Mouse (Mus musculus) skeletal muscle tissue, adult 2 months (tissue): ENCODE results near the gene Frmd4b.
"Not testable (repeated sequence)": the region's sequence is repeated elsewhere in the genome, so short reads cannot be mapped to it uniquely, and the experiment has no call there.

ENCODE experiments used
- DNase-seq: peaks from one replicate; pipeline ENCODE4 v3.0.0-alpha.2; 2012; ENCODE audit warnings: low read depth, low spot score

The Frmd4b gene

DNA sequence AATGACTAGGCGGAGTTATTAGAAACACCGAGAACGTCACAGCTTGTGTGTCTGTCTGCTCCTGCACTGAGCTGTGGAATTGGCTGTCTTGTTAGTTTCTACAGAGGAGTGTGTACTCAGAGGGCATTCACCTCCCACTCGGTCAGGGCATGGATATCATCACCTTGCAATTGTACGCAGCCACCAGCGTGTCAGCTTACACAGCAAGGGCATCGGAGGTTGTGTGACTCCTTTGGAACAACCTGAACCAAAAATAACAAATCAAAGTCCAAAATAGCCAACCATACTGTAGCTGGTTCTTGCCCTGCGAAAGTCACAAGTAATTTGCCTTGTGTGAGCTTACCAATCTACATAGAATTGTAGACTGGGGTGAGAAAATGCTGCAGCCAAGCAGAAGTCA lies 352.1 kb downstream of the Frmd4b start:
- DNase-seq: peak; percentile 52

DNA sequence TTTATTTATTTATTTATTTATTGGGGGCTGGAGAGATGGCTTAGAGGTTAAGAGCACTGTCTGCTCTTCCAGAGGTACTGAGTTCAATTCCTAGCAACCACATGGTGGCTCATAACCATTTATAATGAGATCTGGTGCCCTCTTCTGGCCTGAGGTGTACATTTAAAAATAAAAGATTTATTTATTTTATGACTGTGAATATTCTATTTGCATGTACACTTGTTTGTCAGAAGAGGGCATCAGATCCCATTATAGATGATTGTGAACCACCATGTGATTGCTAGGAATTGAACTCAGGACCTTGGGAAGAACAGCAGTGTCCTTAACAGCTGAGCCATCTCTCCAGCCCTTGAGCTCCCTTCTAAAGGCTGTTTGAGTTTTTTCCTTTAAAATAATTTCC lies 353.6 kb downstream of the Frmd4b start:
- not testable (repeated sequence) for DNase-seq

- no peak for DNase-seq
Measured at GRCm38 (mm10) chr6:97262229-97262628, 355.1 kb downstream of the Frmd4b start.

- not testable (repeated sequence) for DNase-seq
Measured at GRCm38 (mm10) chr6:97259926-97260325, 357.4 kb downstream of the Frmd4b start.

DNA sequence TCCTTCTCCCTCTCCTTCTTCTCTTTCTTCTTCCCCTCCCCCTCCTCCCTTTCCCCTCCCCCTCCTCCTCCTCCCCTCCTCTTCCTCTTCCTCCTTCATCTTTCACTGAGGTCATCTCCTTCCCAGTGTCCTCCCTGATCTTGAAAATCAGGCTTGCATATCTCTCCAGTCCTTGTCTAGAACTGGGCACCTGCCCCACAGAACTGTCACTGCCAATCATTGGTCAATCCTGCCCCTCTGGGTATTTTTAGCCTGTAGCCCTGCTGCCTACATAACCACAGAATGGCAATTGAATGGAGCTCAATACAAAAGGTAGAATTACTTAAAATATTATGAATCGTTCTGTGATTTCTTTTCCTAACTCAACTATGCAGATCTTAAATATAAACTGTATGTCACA lies 358.9 kb downstream of the Frmd4b start:
- peak; percentile 36 for DNase-seq

DNA sequence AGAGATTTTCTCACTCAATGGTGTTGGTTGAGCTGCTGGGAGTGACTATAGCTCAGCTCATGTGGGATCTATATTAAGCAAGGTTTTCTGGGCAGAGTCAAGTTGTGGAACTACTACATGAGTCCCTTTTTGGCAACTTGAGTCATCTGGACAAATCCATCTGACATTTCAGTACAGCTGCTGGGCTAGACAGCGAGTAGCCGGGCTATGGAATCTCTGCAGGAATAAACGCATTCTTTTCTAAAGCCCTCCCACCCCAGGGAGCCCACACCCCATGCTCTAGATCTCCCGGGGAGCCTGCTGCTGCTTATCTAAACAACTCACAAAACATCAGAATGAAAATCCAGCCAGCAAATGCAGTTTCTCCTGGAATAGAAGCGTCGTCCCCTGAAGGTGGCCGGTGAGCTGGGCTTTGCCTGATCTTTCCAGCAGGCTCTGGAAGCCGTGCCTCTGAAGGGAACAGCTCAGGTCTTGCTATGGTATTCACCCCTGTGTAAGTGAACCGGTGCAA lies 364.6 kb downstream of the Frmd4b start, which contains the start of gene Lmod3:
Lmod3 (minus strand) TSS at position 49 of the 511 bp plus-strand sequence.
- DNase-seq: peak; percentile 87

- peak; percentile 13 for DNase-seq
Measured at GRCm38 (mm10) chr6:97252086-97252485, 365.3 kb downstream of the Frmd4b start.

- DNase-seq: peak; percentile 64
Measured at GRCm38 (mm10) chr6:97250966-97251365, 366.4 kb downstream of the Frmd4b start.

DNA sequence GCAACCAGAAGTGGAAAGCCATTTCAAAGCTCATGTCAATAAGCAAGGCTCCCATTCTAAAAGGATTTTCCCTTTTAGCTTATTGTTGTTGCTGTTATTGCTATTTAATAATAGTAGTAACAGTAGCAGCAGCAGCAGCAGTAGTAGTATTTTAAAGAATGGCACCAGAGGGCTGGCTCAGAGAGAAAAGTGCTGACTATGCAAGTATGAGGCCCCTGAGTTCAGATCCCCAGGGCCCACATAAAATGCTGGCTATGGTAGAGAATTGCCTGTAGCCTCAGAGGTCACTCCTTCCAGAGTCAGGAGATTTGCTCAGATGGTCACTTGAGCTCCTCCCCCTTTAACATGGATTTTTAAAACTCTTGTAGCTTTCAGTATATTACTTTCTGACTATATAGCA lies 372.1 kb downstream of the Frmd4b start:
- DNase-seq: no peak

DNA sequence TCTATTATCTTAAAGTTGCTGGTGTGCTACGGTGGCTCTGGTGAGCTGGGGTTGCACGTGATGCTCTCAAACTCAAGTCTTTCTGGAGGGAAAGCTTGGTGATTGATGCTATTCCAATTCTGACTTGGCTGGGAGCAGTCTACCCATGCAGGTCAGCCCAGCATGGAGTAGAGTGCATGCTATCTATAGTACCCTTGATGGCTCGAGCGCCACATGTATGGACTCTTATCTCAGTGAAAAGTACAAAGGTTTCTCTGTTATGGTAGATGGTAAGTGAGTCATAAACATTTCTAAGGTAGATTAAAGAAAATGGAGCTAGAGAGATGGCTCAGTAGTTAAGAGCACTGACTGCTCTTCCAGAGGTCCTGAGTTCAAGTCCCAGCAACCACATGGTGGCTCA lies 374.8 kb downstream of the Frmd4b start:
- DNase-seq: no peak

- DNase-seq: no peak
Measured at GRCm38 (mm10) chr6:97240092-97240491, 377.2 kb downstream of the Frmd4b start.

GRCm38 (mm10) chr6:97239360-97239759 lies 378.0 kb downstream of the Frmd4b start:
- no peak for DNase-seq
